Mouse (Mus musculus) MEL (cell line): ENCODE measurements at regions not wholly inside any gene's neighbourhood (a gene's known extent, or its start where the extent isn't known, plus 50 kb on each side); places are given as distances from the start of the nearest gene placed in this dataset.

ENCODE experiments used
- BHLHE40 ChIP-seq: IDR thresholded peaks from 2 replicates; pipeline ENCODE4 v1.6.1; 2012; ENCODE audit warnings: low read depth, mild to moderate bottlenecking, inconsistent platforms, low read length, improper control_type of control experiment, borderline replicate concordance
- CTCF ChIP-seq, 3 experiments: IDR thresholded peaks in 2 of 3; conservative IDR thresholded peaks in 1 of 3; 2 replicates each; pipeline ENCODE4 v1.5.1; 2011 to 2012; ENCODE audit warnings: low read length in 3 of 3, low read depth in 2 of 3, mild to moderate bottlenecking in 2 of 3, improper control_type of control experiment in 1 of 3, inconsistent platforms in 1 of 3, mixed read lengths in 1 of 3, moderate library complexity in 1 of 3; ENCODE audit not compliant: control insufficient read depth in 1 of 3, insufficient read depth in 1 of 3, poor library complexity in 1 of 3, severe bottlenecking in 1 of 3
- POLR2A ChIP-seq, 2 experiments: IDR thresholded peaks; 2 replicates each; pipeline ENCODE4 v1.6.1; 2011 to 2012; ENCODE audit warnings: low read length in 2 of 2, mild to moderate bottlenecking in 2 of 2, control low read depth in 1 of 2, improper control_type of control experiment in 1 of 2, low read depth in 1 of 2, moderate library complexity in 1 of 2; ENCODE audit not compliant: control insufficient read depth in 1 of 2, insufficient read depth in 1 of 2, poor library complexity in 1 of 2
- POLR2AphosphoS2 ChIP-seq: IDR thresholded peaks from 2 replicates; pipeline ENCODE4 v1.6.1; 2011; ENCODE audit warnings: low read length, improper control_type of control experiment
- RAD21 ChIP-seq: IDR thresholded peaks from 2 replicates; pipeline ENCODE4 v1.6.1; 2011; ENCODE audit warnings: mild to moderate bottlenecking, low read depth, low read length, improper control_type of control experiment
- TAL1 ChIP-seq: IDR thresholded peaks from 2 replicates; pipeline ENCODE4 v1.6.1; 2012; ENCODE audit warnings: mild to moderate bottlenecking, inconsistent platforms, low read length, moderate library complexity, mixed read lengths
- TBP ChIP-seq: IDR thresholded peaks from 2 replicates; pipeline ENCODE4 v1.8.0; 2011; ENCODE audit warnings: low read depth, low read length, improper control_type of control experiment
- UBTF ChIP-seq: IDR thresholded peaks from 2 replicates; pipeline ENCODE4 v1.6.1; 2012; ENCODE audit warnings: low read depth, mild to moderate bottlenecking, inconsistent platforms, low read length, improper control_type of control experiment, moderate library complexity, borderline replicate concordance; ENCODE audit not compliant: insufficient read depth

GRCm38 (mm10) chr9:12404185-12404584 lies 841.4 kb downstream of the Jrkl start:
- TF ChIP-seq POLR2A (IDR thresholded peaks at IDR 0.05; ENCODE audit: control insufficient read depth in 1 of 2, insufficient read depth in 1 of 2, low read depth in 1 of 2, low read length in 2 of 2, poor library complexity in 1 of 2): no peak
- no peak for TF ChIP-seq CTCF (IDR thresholded peaks at IDR 0.05 in 2 of 3, conservative IDR thresholded peaks at IDR 0.05 in 1 of 3; ENCODE audit: control insufficient read depth in 1 of 3, insufficient read depth in 1 of 3, low read depth in 2 of 3, low read length in 3 of 3, poor library complexity in 1 of 3, severe bottlenecking in 1 of 3)
- no peak for TF ChIP-seq BHLHE40
- TF ChIP-seq TBP: no peak
- TF ChIP-seq POLR2AphosphoS2: no peak
- TF ChIP-seq UBTF: no peak
- TF ChIP-seq TAL1: no peak
- TF ChIP-seq RAD21: no peak
